Comparison of ENCODE assay signal across 28 mouse cellular contexts in genomic region chr12:105445767-105446166, GRCm38 (mm10). TPM values are rescaled to one million over a fixed set of nuclear protein-coding genes. Genes with fewer than 3 reads are reported as not detected.
DNase-seq lines count a peak whose midpoint lies in the region; ATAC-seq lines count a peak whose summit lies in the region.
"Had no signal": no experiment of that assay in that cellular context is flagged by ENCODE, and none has a peak within 500 bp of the region (broad histone marks: within the 10 kb centered on the region; RNA-seq: fewer than 3 reads in every experiment).

No protein-coding gene starts in this region.

- no peak overlapping the region for H3K4me3 ChIP-seq in heart, embryonic 12.5 days
- no peak overlapping the region for H3K4me3 ChIP-seq in liver, embryonic 12.5 days
- H3K4me3 ChIP-seq: embryonic facial prominence, embryonic 12.5 days; embryonic facial prominence, embryonic 15.5 days; forebrain, embryonic 15.5 days; heart, embryonic 15.5 days; hindbrain, embryonic 10.5 days; hindbrain, embryonic 13.5 days had no signal

- H3K9me3 ChIP-seq in heart, embryonic 12.5 days (replicated peaks) = no peaks in the 10 kb centered on the region
- no peaks in the 10 kb centered on the region for H3K9me3 ChIP-seq in liver, embryonic 12.5 days (replicated peaks)
- H3K9me3 ChIP-seq: embryonic facial prominence, embryonic 12.5 days; embryonic facial prominence, embryonic 15.5 days; forebrain, embryonic 15.5 days; heart, embryonic 15.5 days; hindbrain, embryonic 10.5 days; hindbrain, embryonic 13.5 days had no signal

- no peak overlapping the region for H3K27ac ChIP-seq in heart, embryonic 12.5 days (ENCODE audit: poor library complexity, severe bottlenecking)
- no peak overlapping the region for H3K27ac ChIP-seq in liver, embryonic 12.5 days
- H3K27ac ChIP-seq: embryonic facial prominence, embryonic 12.5 days; embryonic facial prominence, embryonic 15.5 days; forebrain, embryonic 15.5 days; heart, embryonic 15.5 days; hindbrain, embryonic 10.5 days; hindbrain, embryonic 13.5 days had no signal

- H3K4me2 ChIP-seq in heart, embryonic 12.5 days = no peak overlapping the region
- H3K4me2 ChIP-seq in liver, embryonic 12.5 days = no peak overlapping the region
- H3K4me2 ChIP-seq: embryonic facial prominence, embryonic 12.5 days; embryonic facial prominence, embryonic 15.5 days; forebrain, embryonic 15.5 days; heart, embryonic 11.5 days; heart, embryonic 15.5 days; hindbrain, embryonic 13.5 days had no signal

- ATAC-seq in CD4-positive, CD25-positive, alpha-beta regulatory T cell, adult 4 months = peak; percentile 47
- ATAC-seq in common myeloid progenitor, adult 5-6 weeks (replicated peaks; ENCODE audit: low read depth, poor library complexity, severe bottlenecking) = peak; percentile 52; the same call in 1 of the 2 replicates
- peak; percentile 80 for ATAC-seq in megakaryocyte, adult 5-6 weeks (ENCODE audit: poor library complexity, severe bottlenecking)
- no peak for ATAC-seq in heart, embryonic 12.5 days (ENCODE audit: insufficient number of reproducible peaks, low FRiP score)
- no peak for ATAC-seq in liver, embryonic 12.5 days
- ATAC-seq: forebrain, embryonic 15.5 days; hindbrain, embryonic 16.5 days; inflammation-experienced regulatory T-cells, adult 6 months; intestine, embryonic 16.5 days; Patski had no signal

- no peak overlapping the region for H3K9ac ChIP-seq in heart, embryonic 12.5 days
- no peak overlapping the region for H3K9ac ChIP-seq in liver, embryonic 12.5 days
- H3K9ac ChIP-seq: embryonic facial prominence, embryonic 12.5 days; embryonic facial prominence, embryonic 15.5 days; forebrain, embryonic 15.5 days; heart, embryonic 15.5 days; hindbrain, embryonic 13.5 days had no signal

- WGBS in heart, embryonic 12.5 days = 63% methylated on average over 6 of the region's 6 CpGs
- 27% methylated on average over 6 of the region's 6 CpGs for WGBS in liver, embryonic 12.5 days (ENCODE audit: insufficient replicate concordance)

- no peaks in the 10 kb centered on the region for H3K27me3 ChIP-seq in heart, embryonic 12.5 days (replicated peaks)
- no peaks in the 10 kb centered on the region for H3K27me3 ChIP-seq in liver, embryonic 12.5 days (replicated peaks)
- H3K27me3 ChIP-seq: embryonic facial prominence, embryonic 12.5 days; embryonic facial prominence, embryonic 15.5 days; forebrain, embryonic 15.5 days; heart, embryonic 15.5 days; hindbrain, embryonic 13.5 days had no signal

- no peak for DNase-seq in gastrocnemius, postnatal 10 days
- no peak for DNase-seq in adrenal gland, postnatal 10 days
- DNase-seq: adrenal gland, postnatal 14 days; B cell, adult 2 months; cerebellum, adult 18-20 months; cerebellum, adult 9-10 months; cerebellum, postnatal 14 days; gastrocnemius, postnatal 36 days; heart, adult 11 months; heart, postnatal 10 days; heart, postnatal 36 days; kidney, adult 18-20 months had no signal

- no peaks in the 10 kb centered on the region for H3K36me3 ChIP-seq in heart, embryonic 12.5 days
- H3K36me3 ChIP-seq in liver, embryonic 12.5 days = no peaks in the 10 kb centered on the region
- H3K36me3 ChIP-seq: embryonic facial prominence, embryonic 12.5 days; embryonic facial prominence, embryonic 15.5 days; forebrain, embryonic 15.5 days; heart, embryonic 15.5 days; hindbrain, embryonic 10.5 days; hindbrain, embryonic 13.5 days had no signal

- H3K4me1 ChIP-seq in heart, embryonic 12.5 days (replicated peaks) = no peaks in the 10 kb centered on the region
- no peaks in the 10 kb centered on the region for H3K4me1 ChIP-seq in liver, embryonic 12.5 days
- H3K4me1 ChIP-seq: embryonic facial prominence, embryonic 12.5 days; embryonic facial prominence, embryonic 15.5 days; forebrain, embryonic 15.5 days; heart, embryonic 15.5 days; hindbrain, embryonic 10.5 days; hindbrain, embryonic 13.5 days had no signal

RNA-seq across cellular contexts. Expression of gene D430019H16Rik, which starts 7.9 kb away (rescaled TPM):
- under 1 TPM; 0.39 to 0.70 TPM for polyA plus RNA-seq in CD4-positive, CD25-positive, alpha-beta regulatory T cell, adult 4 months (2017; shearing (Covaris generic))
- not detected in 2 replicates for total RNA-seq in common myeloid progenitor, adult 5-6 weeks (2017)
- total RNA-seq in megakaryocyte, adult 5-6 weeks (2015) = not detected in 2 replicates
- total RNA-seq in megakaryocyte, adult 5-6 weeks (2017) = 0.04 TPM in 1 of 2 replicates, not detected in the other
- 1 to 10 TPM; 2.3 to 2.9 TPM for total RNA-seq in gastrocnemius, postnatal 10 days (2021)
- polyA plus RNA-seq in heart, embryonic 12.5 days (2016; fragmentation: Nextera tagmentation; extraction: Ambion mirVana) = 0.36 and 0.37 TPM in 2 replicates
- 1 to 10 TPM; 6.0 to 8.0 TPM for total RNA-seq in adrenal gland, postnatal 10 days (2021)
- polyA plus RNA-seq in liver, embryonic 12.5 days (2016; fragmentation: Nextera tagmentation; extraction: Ambion mirVana) = 0.13 and 0.19 TPM in 2 replicates

Comparison
In these comparisons a context has a peak if more than half of its experiments do, and no peak if none do; other contexts are left out.
1. ATAC-seq: peak in CD4-positive, CD25-positive, alpha-beta regulatory T cell, adult 4 months (single experiment), common myeloid progenitor, adult 5-6 weeks (single experiment) and megakaryocyte, adult 5-6 weeks (single experiment); none in heart, embryonic 12.5 days (single experiment) and liver, embryonic 12.5 days (single experiment).